Mouse (Mus musculus): ENCODE measurements around the gene Nkx3-2. TPM values are rescaled to one million over a fixed set of nuclear protein-coding genes. Genes with fewer than 3 reads are reported as not detected.

Gene Nkx3-2
- polyA plus RNA-seq, 1 experiment from 2014 or later, result 0.19 TPM

- Histone ChIP-seq H3K9ac (no peak overlapping the region), H3K4me3 (no peak overlapping the region), H3K9me3 (no peaks in the 10 kb centered on the region), H3K4me2 (no peak overlapping the region), H3K4me1 (no peaks in the 10 kb centered on the region), H3K27ac (replicated peaks) (no peak overlapping the region), H3K27me3 (replicated peaks) (peaks cover 95% of the 10 kb centered on the region), H3K36me3 (no peaks in the 10 kb centered on the region)
- WGBS, result 6% methylated on average over 13 of the region's 15 CpGs
- no peak for ATAC-seq (ENCODE audit: extremely low read depth, insufficient number of reproducible peaks, low FRiP score, low TSS enrichment)
These were observed 19.2 kb downstream of the Nkx3-2 start for GRCm38 (mm10) chr5:41744898-41745780.

- Histone ChIP-seq H3K9ac (no peak overlapping the region), H3K4me2 (no peak overlapping the region), H3K27me3 (replicated peaks) (peaks cover 89% of the 10 kb centered on the region), H3K36me3 (no peaks in the 10 kb centered on the region), H3K27ac (replicated peaks) (no peak overlapping the region), H3K4me1 (no peaks in the 10 kb centered on the region), H3K4me3 (no peak overlapping the region), H3K9me3 (no peaks in the 10 kb centered on the region)
- ATAC-seq (ENCODE audit: extremely low read depth, insufficient number of reproducible peaks, low FRiP score, low TSS enrichment), result no peak
- WGBS, result 4% methylated on average over 7 of the region's 7 CpGs
These were observed 20.1 kb downstream of the Nkx3-2 start for GRCm38 (mm10) chr5:41744234-41744633.

- H3K27me3 ChIP-seq (replicated peaks), result peaks cover 35% of the 10 kb centered on the region
- ATAC-seq (ENCODE audit: extremely low read depth, insufficient number of reproducible peaks, low FRiP score, low TSS enrichment), result no peak
- H3K36me3 ChIP-seq, result no peaks in the 10 kb centered on the region
- H3K4me3 ChIP-seq, result no peak overlapping the region
- no peak overlapping the region for H3K4me2 ChIP-seq
- H3K9ac ChIP-seq, result no peak overlapping the region
- H3K9me3 ChIP-seq, result no peaks in the 10 kb centered on the region
- WGBS, result 57% methylated on average over 6 of the region's 6 CpGs
- no peak overlapping the region for H3K27ac ChIP-seq (replicated peaks)
- H3K4me1 ChIP-seq, result no peaks in the 10 kb centered on the region
These were observed 25.5 kb downstream of the Nkx3-2 start for GRCm38 (mm10) chr5:41738817-41739216.

GRCm38 (mm10) chr5:41737039-41737438, 27.3 kb downstream of the Nkx3-2 start:
- no peaks in the 10 kb centered on the region for H3K36me3 ChIP-seq
- no peaks in the 10 kb centered on the region for H3K9me3 ChIP-seq
- H3K4me1 ChIP-seq, result no peaks in the 10 kb centered on the region
- peaks cover 18% of the 10 kb centered on the region for H3K27me3 ChIP-seq (replicated peaks)
- no peak overlapping the region for H3K4me3 ChIP-seq
- H3K4me2 ChIP-seq, result no peak overlapping the region
- no peak overlapping the region for H3K27ac ChIP-seq (replicated peaks)
- 48% methylated on average over 5 of the region's 5 CpGs for WGBS
- ATAC-seq (ENCODE audit: extremely low read depth, insufficient number of reproducible peaks, low FRiP score, low TSS enrichment), result no peak
- H3K9ac ChIP-seq, result no peak overlapping the region

- Histone ChIP-seq H3K36me3 (no peaks in the 10 kb centered on the region), H3K27ac (replicated peaks) (no peak overlapping the region), H3K9ac (no peak overlapping the region), H3K27me3 (replicated peaks) (no peaks in the 10 kb centered on the region), H3K9me3 (no peaks in the 10 kb centered on the region), H3K4me2 (no peak overlapping the region), H3K4me3 (no peak overlapping the region), H3K4me1 (no peaks in the 10 kb centered on the region)
- no peak for ATAC-seq (ENCODE audit: extremely low read depth, insufficient number of reproducible peaks, low FRiP score, low TSS enrichment)
- 65% methylated on average over 1 of the region's 1 CpGs for WGBS
These were observed 37.3 kb downstream of the Nkx3-2 start for GRCm38 (mm10) chr5:41727017-41727416.

GRCm38 (mm10) chr5:41725573-41725972, 38.7 kb downstream of the Nkx3-2 start:
- H3K36me3 ChIP-seq, result no peaks in the 10 kb centered on the region
- ATAC-seq (ENCODE audit: extremely low read depth, insufficient number of reproducible peaks, low FRiP score, low TSS enrichment), result no peak
- H3K4me1 ChIP-seq, result no peaks in the 10 kb centered on the region
- no peaks in the 10 kb centered on the region for H3K27me3 ChIP-seq (replicated peaks)
- WGBS, result 81% methylated on average over 6 of the region's 6 CpGs
- H3K4me3 ChIP-seq, result no peak overlapping the region
- H3K9me3 ChIP-seq, result no peaks in the 10 kb centered on the region
- no peak overlapping the region for H3K9ac ChIP-seq
- H3K27ac ChIP-seq (replicated peaks), result no peak overlapping the region
- H3K4me2 ChIP-seq, result no peak overlapping the region

Other genes with a start within 250 kb of the Nkx3-2 start
- gene Rab28, start 56.3 kb downstream of the Nkx3-2 start, polyA plus RNA-seq (2015; fragmentation: Nextera tagmentation; extraction: Ambion mirVana), result 36.0 and 42.5 TPM in 2 replicates
- gene Bod1l, start 79.8 kb upstream of the Nkx3-2 start, polyA plus RNA-seq (2015; fragmentation: Nextera tagmentation; extraction: Ambion mirVana), result 13.7 and 14.4 TPM in 2 replicates